Mouse (Mus musculus) MEL (cell line): ENCODE measurements around the gene Glo1. TPM values are rescaled to one million over a fixed set of nuclear protein-coding genes. Genes with fewer than 3 reads are reported as not detected.

Source experiments
- DNase-seq: peaks from one replicate; pipeline ENCODE4 v3.0.0; 2011; ENCODE audit warnings: low read depth, low spot score
- H3K27ac ChIP-seq: 2 replicates; pipeline ENCODE4 v1.5.1; 2012; ENCODE audit warnings: low read depth, mild to moderate bottlenecking, control low read depth, low read length, moderate library complexity; ENCODE audit not compliant: control insufficient read depth
- H3K27me3 ChIP-seq, 2 experiments: fragments of 150-350 bp in 1 of 2; sonication (generic) in 1 of 2; 2 replicates each; pipeline ENCODE4 v1.6.1; 2012; ENCODE audit warnings: low read length in 2 of 2, mild to moderate bottlenecking in 2 of 2, improper control_type of control experiment in 1 of 2, moderate library complexity in 1 of 2; ENCODE audit not compliant: insufficient read depth in 2 of 2, control insufficient read depth in 1 of 2
- H3K36me3 ChIP-seq, 2 experiments: 2 replicates each; pipeline ENCODE4 v1.6.1; 2012 to 2014; ENCODE audit warnings: low read length in 2 of 2, improper control_type of control experiment in 1 of 2, inconsistent platforms in 1 of 2, mild to moderate bottlenecking in 1 of 2; ENCODE audit not compliant: insufficient read depth in 2 of 2, control insufficient read depth in 1 of 2
- H3K4me1 ChIP-seq, 2 experiments: fragments of 150-350 bp in 1 of 2; sonication (generic) in 1 of 2; 2 replicates each; pipeline ENCODE4 v1.6.1; 2012; ENCODE audit warnings: low read length in 2 of 2, improper control_type of control experiment in 1 of 2, mild to moderate bottlenecking in 1 of 2; ENCODE audit not compliant: insufficient read depth in 2 of 2, control insufficient read depth in 1 of 2
- H3K4me3 ChIP-seq, 2 experiments: fragments of 150-350 bp in 1 of 2; sonication (generic) in 1 of 2; 2 replicates each; pipeline ENCODE4 v1.5.1; 2012; ENCODE audit warnings: low read depth in 2 of 2, low read length in 2 of 2, mild to moderate bottlenecking in 2 of 2, moderate library complexity in 2 of 2, control low read depth in 1 of 2, improper control_type of control experiment in 1 of 2; ENCODE audit not compliant: control insufficient read depth in 1 of 2, insufficient read depth in 1 of 2
- H3K79me2 ChIP-seq: 2 replicates; pipeline ENCODE4 v1.6.1; 2012; ENCODE audit warnings: mild to moderate bottlenecking, low read length, moderate library complexity; ENCODE audit not compliant: control insufficient read depth, poor library complexity, insufficient read depth
- H3K9ac ChIP-seq: 2 replicates; pipeline ENCODE4 v1.6.1; 2012; ENCODE audit warnings: low read depth, mild to moderate bottlenecking, control low read depth, low read length, moderate library complexity; ENCODE audit not compliant: control insufficient read depth, poor library complexity, severe bottlenecking
- H3K9me3 ChIP-seq: fragments of 150-350 bp; sonication (generic); replicated peaks from 2 replicates; pipeline ENCODE4 v1.6.1; 2012; ENCODE audit warnings: mild to moderate bottlenecking, low read length, improper control_type of control experiment, moderate library complexity; ENCODE audit not compliant: insufficient read depth
- BHLHE40 ChIP-seq: IDR thresholded peaks from 2 replicates; pipeline ENCODE4 v1.6.1; 2012; ENCODE audit warnings: low read depth, mild to moderate bottlenecking, inconsistent platforms, low read length, improper control_type of control experiment, borderline replicate concordance
- CHD1 ChIP-seq: IDR thresholded peaks from 2 replicates; pipeline ENCODE4 v1.6.1; 2012; ENCODE audit warnings: low read depth, mild to moderate bottlenecking, inconsistent platforms, low read length, improper control_type of control experiment
- CHD2 ChIP-seq: IDR thresholded peaks from 2 replicates; pipeline ENCODE4 v1.6.1; 2011; ENCODE audit warnings: low read length, improper control_type of control experiment
- E2F4 ChIP-seq: IDR thresholded peaks from 2 replicates; pipeline ENCODE4 v1.6.1; 2011; ENCODE audit warnings: low read depth, low read length, improper control_type of control experiment, borderline replicate concordance
- EP300 ChIP-seq, 2 experiments: IDR thresholded peaks; 2 replicates each; pipeline ENCODE4 v1.6.1; 2011; ENCODE audit warnings: improper control_type of control experiment in 2 of 2, low read length in 2 of 2, low read depth in 1 of 2, mild to moderate bottlenecking in 1 of 2
- ETS1 ChIP-seq: IDR thresholded peaks from 2 replicates; pipeline ENCODE4 v1.6.1; 2012; ENCODE audit warnings: low read depth, mild to moderate bottlenecking, inconsistent platforms, low read length, improper control_type of control experiment, moderate library complexity
- GABPA ChIP-seq: IDR thresholded peaks from 2 replicates; pipeline ENCODE4 v1.6.1; 2012; ENCODE audit warnings: low read depth, mild to moderate bottlenecking, inconsistent platforms, low read length, improper control_type of control experiment, moderate library complexity
- GATA1 ChIP-seq: IDR thresholded peaks from 2 replicates; pipeline ENCODE4 v1.6.1; 2011; ENCODE audit warnings: low read depth, low read length, improper control_type of control experiment
- MAZ ChIP-seq: IDR thresholded peaks from 2 replicates; pipeline ENCODE4 v1.6.1; 2012; ENCODE audit warnings: low read depth, mild to moderate bottlenecking, inconsistent platforms, low read length, improper control_type of control experiment
- POLR2A ChIP-seq, 2 experiments: IDR thresholded peaks; 2 replicates each; pipeline ENCODE4 v1.6.1; 2011 to 2012; ENCODE audit warnings: low read length in 2 of 2, mild to moderate bottlenecking in 2 of 2, control low read depth in 1 of 2, improper control_type of control experiment in 1 of 2, low read depth in 1 of 2, moderate library complexity in 1 of 2; ENCODE audit not compliant: control insufficient read depth in 1 of 2, insufficient read depth in 1 of 2, poor library complexity in 1 of 2
- POLR2AphosphoS2 ChIP-seq: IDR thresholded peaks from 2 replicates; pipeline ENCODE4 v1.6.1; 2011; ENCODE audit warnings: low read length, improper control_type of control experiment
- RAD21 ChIP-seq: IDR thresholded peaks from 2 replicates; pipeline ENCODE4 v1.6.1; 2011; ENCODE audit warnings: mild to moderate bottlenecking, low read depth, low read length, improper control_type of control experiment
- RCOR1 ChIP-seq: IDR thresholded peaks from 2 replicates; pipeline ENCODE4 v1.6.1; 2012; ENCODE audit warnings: low read depth, mild to moderate bottlenecking, inconsistent platforms, low read length, improper control_type of control experiment
- SIN3A ChIP-seq: IDR thresholded peaks from 2 replicates; pipeline ENCODE4 v1.6.1; 2012; ENCODE audit warnings: low read length, improper control_type of control experiment, inconsistent platforms
- TAL1 ChIP-seq: IDR thresholded peaks from 2 replicates; pipeline ENCODE4 v1.6.1; 2012; ENCODE audit warnings: mild to moderate bottlenecking, inconsistent platforms, low read length, moderate library complexity, mixed read lengths
- TBP ChIP-seq: IDR thresholded peaks from 2 replicates; pipeline ENCODE4 v1.8.0; 2011; ENCODE audit warnings: low read depth, low read length, improper control_type of control experiment
- TCF12 ChIP-seq: IDR thresholded peaks from 2 replicates; pipeline ENCODE4 v1.6.1; 2014; ENCODE audit warnings: low read depth, mild to moderate bottlenecking, inconsistent platforms, low read length, improper control_type of control experiment, moderate library complexity
- UBTF ChIP-seq: IDR thresholded peaks from 2 replicates; pipeline ENCODE4 v1.6.1; 2012; ENCODE audit warnings: low read depth, mild to moderate bottlenecking, inconsistent platforms, low read length, improper control_type of control experiment, moderate library complexity, borderline replicate concordance; ENCODE audit not compliant: insufficient read depth
- USF2 ChIP-seq, 2 experiments: IDR thresholded peaks; 2 replicates each; pipeline ENCODE4 v1.6.1; 2011 to 2012; ENCODE audit warnings: improper control_type of control experiment in 2 of 2, low read length in 2 of 2, borderline replicate concordance in 1 of 2, inconsistent platforms in 1 of 2, low read depth in 1 of 2, mild to moderate bottlenecking in 1 of 2; ENCODE audit not compliant: insufficient read depth in 1 of 2
- ZMIZ1 ChIP-seq: IDR thresholded peaks from 2 replicates; pipeline ENCODE4 v1.6.1; 2012; ENCODE audit warnings: low read depth, mild to moderate bottlenecking, inconsistent platforms, low read length, improper control_type of control experiment, moderate library complexity
- ZNF384 ChIP-seq: IDR thresholded peaks from 2 replicates; pipeline ENCODE4 v1.6.1; 2012; ENCODE audit warnings: low read depth, mild to moderate bottlenecking, inconsistent platforms, low read length, improper control_type of control experiment
- polyA plus RNA-seq, 2 experiments: library from polyadenylated mRNA; stranded (reverse) in 1 of 2; unstranded in 1 of 2; fragments of >175 nt in 1 of 2; fragments of >200 nt in 1 of 2; gene quantifications; 2 replicates each; pipeline versions ENCODE4 v1.2.1 to v1.2.4; 2012; ENCODE audit warnings: low replicate concordance in 2 of 2, low read depth in 1 of 2; ENCODE audit not compliant: insufficient read length in 2 of 2, insufficient read depth in 1 of 2, missing spikeins in 1 of 2
- total RNA-seq: library from RNA; depleted of rRNA; stranded (reverse); fragments of 300-350 nt; gene quantifications from 2 replicates; pipeline ENCODE4 v1.2.3, GENCODE M21; 2012

The Glo1 gene
- total and polyA plus RNA-seq, 3 experiments = 58.5 to 288 (median 260) TPM

- Histone ChIP-seq H3K27ac (no peak overlapping the region), H3K4me1 (peaks cover 15 to 26% of the 10 kb centered on the region in 2 experiments), H3K36me3 (peaks cover 19 to 30% of the 10 kb centered on the region in 2 experiments), H3K9ac (no peak overlapping the region), H3K9me3 (no peaks in the 10 kb centered on the region), H3K4me3 (no peak overlapping the region), H3K27me3 (no peaks in the 10 kb centered on the region), H3K79me2 (peaks cover 55% of the 10 kb centered on the region)
- TF ChIP-seq ZMIZ1 (no peak), BHLHE40 (no peak), POLR2AphosphoS2 (no peak), E2F4 (no peak), CHD2 (no peak), TCF12 (no peak), TBP (no peak), UBTF (no peak), GABPA (no peak), RCOR1 (no peak), EP300 (IDR thresholded peaks at IDR 0.05; ENCODE audit: low read depth in 1 of 2, low read length in 2 of 2) (no peak), TAL1 (no peak), USF2 (IDR thresholded peaks at IDR 0.05; ENCODE audit: borderline replicate concordance in 1 of 2, insufficient read depth in 1 of 2, low read depth in 1 of 2, low read length in 2 of 2) (no peak), MAZ (no peak), SIN3A (no peak), RAD21 (no peak), ZNF384 (no peak), CHD1 (no peak)
- DNase-seq = no peak
Measured at GRCm38 (mm10) chr17:30607330-30607729, 19.3 kb downstream of the Glo1 start.

- H3K27me3 ChIP-seq = no peaks in the 10 kb centered on the region
- peaks cover 25 to 30% of the 10 kb centered on the region in 2 experiments for H3K36me3 ChIP-seq
- H3K4me3 ChIP-seq = no peak overlapping the region
- H3K4me1 ChIP-seq = peaks cover 15 to 26% of the 10 kb centered on the region in 2 experiments
- 0 out of 4 replicates have a peak, but pooled peaks of 1 of the 2 experiments have one; percentile 24 for TF ChIP-seq POLR2A (IDR thresholded peaks at IDR 0.05; ENCODE audit: control insufficient read depth in 1 of 2, insufficient read depth in 1 of 2, low read depth in 1 of 2, low read length in 2 of 2, poor library complexity in 1 of 2)
- no peak for TF ChIP-seq ETS1
- no peak for TF ChIP-seq GATA1
- peaks cover 48% of the 10 kb centered on the region for H3K79me2 ChIP-seq
- no peak overlapping the region for H3K9ac ChIP-seq
- H3K27ac ChIP-seq = no peak overlapping the region
- H3K9me3 ChIP-seq = no peaks in the 10 kb centered on the region
- DNase-seq = no peak
Measured at GRCm38 (mm10) chr17:30606634-30607081, 20.0 kb downstream of the Glo1 start.
